Mouse (Mus musculus) testis, adult 2 months (tissue): ENCODE measurements around the gene Apod. TPM values are rescaled to one million over a fixed set of nuclear protein-coding genes. Genes with fewer than 3 reads are reported as not detected.
"Not testable (repeated sequence)": the region's sequence is repeated elsewhere in the genome, so short reads cannot be mapped to it uniquely, and the experiment has no call there.

Source experiments
- H3K27ac ChIP-seq: fragments of 200-500 bp; 2 replicates; pipeline ENCODE4 v1.5.1; 2012; ENCODE audit warnings: low read depth, low read length; ENCODE audit not compliant: control insufficient read depth, insufficient read depth
- H3K27me3 ChIP-seq: fragments of 200-500 bp; 2 replicates; pipeline ENCODE4 v1.6.1; 2012; ENCODE audit warnings: mild to moderate bottlenecking, low read length, moderate library complexity; ENCODE audit not compliant: control insufficient read depth, insufficient read depth
- H3K36me3 ChIP-seq: fragments of 200-500 bp; 2 replicates; pipeline ENCODE4 v1.6.1; 2012; ENCODE audit warnings: mild to moderate bottlenecking, low read length; ENCODE audit not compliant: control insufficient read depth, insufficient read depth
- H3K4me1 ChIP-seq: fragments of 200-500 bp; 2 replicates; pipeline ENCODE4 v1.6.1; 2012; ENCODE audit warnings: low read length; ENCODE audit not compliant: control insufficient read depth, insufficient read depth
- H3K4me3 ChIP-seq: fragments of 200-500 bp; 2 replicates; pipeline ENCODE4 v1.5.1; 2012; ENCODE audit warnings: low read depth, mild to moderate bottlenecking, low read length, moderate library complexity, mixed read lengths; ENCODE audit not compliant: control insufficient read depth
- CTCF ChIP-seq: fragments of 200-500 bp; IDR thresholded peaks from 2 replicates; pipeline ENCODE4 v1.5.1; 2012; ENCODE audit warnings: low read depth, mild to moderate bottlenecking, inconsistent platforms, low read length, moderate library complexity; ENCODE audit not compliant: control insufficient read depth, insufficient read depth, insufficient replicate concordance
- POLR2A ChIP-seq: fragments of 200-500 bp; IDR thresholded peaks from 2 replicates; pipeline ENCODE4 v1.6.1; 2012; ENCODE audit warnings: low read depth, mild to moderate bottlenecking, inconsistent platforms, low read length, moderate library complexity; ENCODE audit not compliant: control insufficient read depth
- polyA plus RNA-seq: library from polyadenylated mRNA; depleted of rRNA; stranded (reverse); fragments of >200 nt; gene quantifications from 2 replicates; pipeline ENCODE4 v1.2.3, GENCODE M21; 2012

Apod gene
- polyA plus RNA-seq, 1 experiment, result 0.46 TPM

GRCm38 (mm10) chr16:31325120-31325519, 10.5 kb upstream of the Apod start:
- H3K4me1 ChIP-seq, result peaks cover 8% of the 10 kb centered on the region
- TF ChIP-seq CTCF, result no peak
- TF ChIP-seq POLR2A, result peak; percentile 74; the same call in 1 of the 2 replicates
- peak overlapping the region; percentile 77 for H3K4me3 ChIP-seq
- H3K27me3 ChIP-seq, result no peaks in the 10 kb centered on the region
- H3K27ac ChIP-seq, result peak overlapping the region; percentile 52; the same call in 1 of the 2 replicates
- H3K36me3 ChIP-seq, result no peaks in the 10 kb centered on the region

- peaks cover 8% of the 10 kb centered on the region for H3K4me1 ChIP-seq
- no peak overlapping the region for H3K4me3 ChIP-seq
- H3K27ac ChIP-seq, result no peak overlapping the region
- H3K27me3 ChIP-seq, result no peaks in the 10 kb centered on the region
- no peaks in the 10 kb centered on the region for H3K36me3 ChIP-seq
- no peak for TF ChIP-seq POLR2A
- TF ChIP-seq CTCF, result no peak
Observed at GRCm38 (mm10) chr16:31321501-31321900, 6.9 kb upstream of the Apod start.

DNA sequence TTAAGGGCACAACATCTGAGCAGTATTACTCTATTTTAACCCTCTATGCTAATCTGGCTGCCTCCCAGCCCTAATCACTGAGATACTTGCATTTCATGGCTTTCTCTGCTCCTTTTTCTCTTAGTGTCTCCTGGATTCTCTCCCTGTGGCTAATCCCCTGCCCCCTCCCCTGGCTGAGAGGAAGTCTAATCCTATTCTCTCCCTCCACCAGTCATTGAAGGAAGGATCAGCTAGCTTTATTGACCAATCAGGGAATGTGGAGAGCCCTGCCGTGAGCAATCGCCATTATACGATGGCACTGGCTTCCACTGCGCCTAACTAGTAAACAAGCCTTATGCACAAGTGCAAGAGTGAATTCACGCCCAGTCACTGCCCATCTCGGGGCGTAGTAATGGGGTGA, 6.3 kb upstream of the Apod start:
- Histone ChIP-seq H3K27me3 (no peaks in the 10 kb centered on the region), H3K4me1 (peaks cover 7% of the 10 kb centered on the region), H3K4me3 (no peak overlapping the region), H3K27ac (no peak overlapping the region), H3K36me3 (no peaks in the 10 kb centered on the region)
- no peak for TF ChIP-seq POLR2A
- TF ChIP-seq CTCF, result no peak

DNA sequence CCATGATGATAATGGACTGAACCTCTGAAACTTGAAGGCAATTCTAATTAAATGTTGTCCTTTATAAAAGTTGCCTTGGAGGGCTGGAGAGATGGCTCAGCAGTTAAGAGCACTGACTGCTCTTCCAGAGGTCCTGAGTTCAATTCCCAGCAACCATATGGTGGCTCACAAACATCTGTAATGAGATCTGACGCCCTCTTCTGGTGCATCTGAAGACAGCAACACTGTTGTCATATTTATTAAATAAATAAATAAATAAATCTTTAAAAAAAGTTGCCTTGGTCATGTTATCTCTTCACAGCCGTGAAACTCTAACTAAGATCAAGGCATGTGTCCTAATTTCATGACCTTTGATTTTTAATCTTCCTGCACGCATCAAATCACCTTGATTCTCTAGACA, 5.1 kb upstream of the Apod start:
- H3K4me3 ChIP-seq, H3K36me3 ChIP-seq, H3K4me1 ChIP-seq, H3K27me3 ChIP-seq: not testable (repeated sequence)
- peak overlapping the region; percentile 25; the same call in 1 of the 2 replicates for H3K27ac ChIP-seq

DNA sequence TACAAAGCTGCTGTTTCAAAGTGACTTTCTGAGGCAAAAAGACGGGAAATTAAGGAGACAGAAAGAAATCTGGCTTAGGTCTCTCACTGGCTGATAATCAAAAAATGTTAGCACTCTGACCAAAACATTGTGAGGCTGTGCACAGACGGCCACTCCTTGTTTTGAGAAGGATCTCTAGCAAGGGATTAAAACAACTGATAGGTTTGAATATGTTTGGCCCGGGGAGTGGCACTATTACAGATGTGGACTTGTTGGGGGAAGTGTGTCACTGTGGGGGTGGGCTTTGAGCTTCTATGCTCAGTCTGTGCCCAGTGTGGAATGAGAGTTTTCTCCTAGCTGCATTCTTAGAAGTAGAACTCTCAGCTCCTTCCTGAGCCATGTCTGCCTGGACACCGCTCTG, 4.7 kb upstream of the Apod start:
- H3K27ac ChIP-seq, result peak overlapping the region; percentile 25; the same call in 1 of the 2 replicates
- no peaks in the 10 kb centered on the region for H3K36me3 ChIP-seq
- H3K4me1 ChIP-seq, result no peaks in the 10 kb centered on the region; the same call in none of the 2 replicates
- H3K27me3 ChIP-seq, result no peaks in the 10 kb centered on the region
- H3K4me3 ChIP-seq, result no peak overlapping the region
- TF ChIP-seq CTCF (no peak), POLR2A (no peak)

DNA sequence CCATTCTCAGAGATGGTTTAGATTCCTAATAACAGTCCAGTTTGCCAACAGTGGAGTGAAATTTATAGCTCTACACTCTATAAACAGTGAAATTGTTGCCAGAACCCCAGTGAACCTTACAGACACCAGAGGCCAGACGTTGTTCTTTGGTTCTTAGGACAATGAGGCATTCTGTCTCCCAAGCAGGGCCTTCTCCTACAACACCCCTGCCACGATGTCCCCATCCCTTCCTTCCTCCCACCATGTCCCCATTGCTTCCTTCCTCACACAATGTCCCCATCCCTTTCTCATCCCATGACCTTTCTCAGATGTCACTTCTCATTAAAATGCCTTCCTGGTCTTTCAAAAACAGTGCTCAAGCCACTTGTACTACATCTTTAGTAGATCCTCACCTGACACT, 3.8 kb upstream of the Apod start:
- Histone ChIP-seq H3K4me3 (no peak overlapping the region), H3K27ac (no peak overlapping the region), H3K27me3 (no peaks in the 10 kb centered on the region), H3K4me1 (no peaks in the 10 kb centered on the region; the same call in none of the 2 replicates), H3K36me3 (no peaks in the 10 kb centered on the region)
- TF ChIP-seq CTCF, result no peak
- no peak for TF ChIP-seq POLR2A

- not testable (repeated sequence) for H3K36me3 ChIP-seq, H3K27me3 ChIP-seq, H3K4me3 ChIP-seq, H3K4me1 ChIP-seq
- H3K27ac ChIP-seq, result peak overlapping the region; percentile 66
Observed at GRCm38 (mm10) chr16:31316246-31317143, 1.9 kb upstream of the Apod start.
